Mouse (Mus musculus) liver, embryonic 16.5 days (tissue): ENCODE data around the gene Epm2aip1. TPM values are rescaled to one million over a fixed set of nuclear protein-coding genes. Genes with fewer than 3 reads are reported as not detected.

Experiments used
- polyA plus RNA-seq: library from polyadenylated mRNA; unstranded; fragments of >200 nt; fragmentation: Nextera tagmentation; extraction: Ambion mirVana; gene quantifications from 2 replicates; pipeline ENCODE4 v1.2.1, GENCODE M21; 2015

Gene Epm2aip1
- polyA plus RNA-seq, 1 experiment from 2014 or later, result 9.0 TPM

Other genes with a start within 250 kb of the Epm2aip1 start
- 15.7 and 18.2 TPM in 2 replicates for gene Ccrl2, start 214.4 kb upstream of the Epm2aip1 start, polyA plus RNA-seq
- gene Lrrfip2, start 154.3 kb upstream of the Epm2aip1 start, polyA plus RNA-seq, result 16.2 and 16.9 TPM in 2 replicates
- 19.1 and 21.2 TPM in 2 replicates for gene Mlh1, start 138 bp upstream of the Epm2aip1 start, polyA plus RNA-seq
- gene Trank1, start 39.8 kb downstream of the Epm2aip1 start, polyA plus RNA-seq, result 0.02 TPM in 1 of 2 replicates, not detected in the other
- 0.12 TPM in 1 of 2 replicates, not detected in the other for gene Dclk3, start 167.2 kb downstream of the Epm2aip1 start, polyA plus RNA-seq